Mouse (Mus musculus) liver, embryonic 14.5 days (tissue): Measurements from ENCODE around the gene Pde10a.

Source experiments
- CTCF ChIP-seq: IDR thresholded peaks from 2 replicates; pipeline ENCODE4 v1.5.1; 2016; ENCODE audit warnings: antibody characterized with exemption, low read depth, control low read depth
- EP300 ChIP-seq: IDR thresholded peaks from 2 replicates; pipeline ENCODE4 v1.6.1; 2016; ENCODE audit warnings: antibody characterized with exemption, low read depth

- TF ChIP-seq CTCF (no peak), EP300 (no peak)
These were observed 293.5 kb downstream of the Pde10a start for GRCm38 (mm10) chr17:8818675-8819074.
